Mouse (Mus musculus) layer of hippocampus, postnatal 36 days (tissue): ENCODE measurements around the gene Psg28. TPM values are rescaled to one million over a fixed set of nuclear protein-coding genes. Genes with fewer than 3 reads are reported as not detected.
"Not testable (repeated sequence)": the region's sequence is repeated elsewhere in the genome, so short reads cannot be mapped to it uniquely, and the experiment has no call there.

Experiments
- DNase-seq, 2 experiments: peaks; one replicate each; pipeline ENCODE4 v3.0.0; 2022
- microRNA-seq, 2 experiments: library from miRNA; unstranded; fragments of <30 nt; microRNA quantifications; one replicate each; pipeline ENCODE4 v1.2.0; 2021
- total RNA-seq, 2 experiments: library from RNA; stranded (reverse); gene quantifications; 2 replicates each; pipeline ENCODE4 v1.2.3; 2021

Gene Psg28
- total RNA-seq = not detected

GRCm38 (mm10) chr7:18431941-18432340 is at the start of gene Psg28:
Gene Psg28 (minus strand): TSS chr7:18432041.
- DNase-seq = not testable (repeated sequence)

DNA sequence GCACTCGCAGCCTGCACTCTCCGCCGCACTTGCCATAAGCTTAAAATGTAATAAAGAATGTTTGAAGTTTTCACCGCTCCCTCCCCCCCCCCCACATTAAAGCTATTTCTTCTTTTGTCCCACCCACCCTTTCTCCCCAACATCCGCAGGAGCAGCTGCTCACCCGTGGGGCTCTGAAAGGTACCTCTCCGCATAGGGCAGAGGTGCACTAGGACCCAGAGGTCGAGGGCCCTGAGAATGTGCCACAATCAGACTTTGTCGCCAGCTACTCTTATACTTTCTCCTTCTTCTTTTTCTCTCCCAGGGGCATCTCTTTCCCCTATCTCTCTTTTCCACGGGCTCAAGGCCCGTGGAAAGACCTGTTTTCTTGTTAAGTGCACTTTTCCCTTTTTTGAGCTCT is 28.4 kb downstream of the Psg28 start:
- no peak for DNase-seq

DNA sequence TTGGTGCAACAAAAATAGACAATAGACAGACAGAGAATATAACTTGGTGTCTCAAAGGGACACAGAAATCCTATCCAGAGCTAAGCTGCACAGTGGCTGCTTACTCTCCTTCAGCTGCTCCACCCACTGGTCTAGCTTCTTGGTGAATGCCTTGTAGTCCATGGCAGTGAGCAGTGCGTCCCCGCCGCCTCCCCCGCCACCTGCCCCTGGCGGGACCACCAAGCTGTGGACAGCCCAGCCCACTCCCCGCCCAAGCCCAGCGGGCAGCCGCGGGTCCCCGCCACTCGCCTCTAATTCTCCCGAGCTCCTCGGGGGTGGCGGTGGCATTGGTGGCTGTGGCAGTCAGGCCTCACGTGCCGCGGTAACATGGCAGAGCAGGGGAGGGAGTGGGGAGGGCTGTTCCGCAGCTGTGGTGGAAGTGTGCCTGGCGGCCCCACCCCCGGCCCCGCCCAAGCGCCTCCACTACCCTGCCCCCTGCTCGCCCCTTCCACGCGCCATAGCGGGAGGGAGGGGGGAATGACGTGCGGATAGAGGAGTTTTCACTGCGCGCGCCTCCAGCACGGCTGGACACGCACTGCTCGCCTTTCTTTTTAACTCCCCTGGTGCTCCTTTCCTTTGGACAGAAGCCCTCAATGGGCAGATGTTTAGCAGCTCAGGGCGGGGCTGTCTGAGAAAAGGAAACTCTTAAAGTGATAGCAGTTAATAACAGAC is 29.2 kb downstream of the Psg28 start:
- no peak for DNase-seq

DNA sequence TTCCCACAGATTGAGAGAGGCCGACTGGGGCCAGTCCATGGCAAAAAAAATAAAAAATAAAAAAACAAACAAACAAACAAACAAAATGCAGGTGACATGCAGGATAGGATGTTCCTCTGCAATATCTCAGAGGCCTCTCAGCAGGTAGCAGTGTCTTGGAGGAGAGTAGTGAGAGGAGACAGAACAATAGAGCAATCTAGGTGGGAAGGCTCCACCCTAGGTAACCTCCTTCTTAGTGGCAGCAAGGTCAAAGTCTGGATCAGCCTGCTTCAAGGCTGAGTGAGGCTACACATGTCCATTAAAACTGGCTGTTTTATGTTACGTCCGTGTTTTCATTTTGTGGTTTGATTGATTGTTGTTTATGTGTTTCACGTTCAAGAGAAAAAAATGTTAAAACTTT is 40.4 kb downstream of the Psg28 start:
- not testable (repeated sequence) for DNase-seq

GRCm38 (mm10) chr7:18378295-18378694 is 53.5 kb downstream of the Psg28 start:
- DNase-seq = no peak

Small RNA genes within 50 kb of the gene (microRNA-seq; reads per million reads assigned to microRNA genes)
- gene Gm24715 = 0 reads per million in 2 experiments

Other genes starting within 250 kb of the Psg28 start
- not detected for gene Mill1, start 186.7 kb downstream of the Psg28 start, total RNA-seq
- gene Psg18, start 77.0 kb downstream of the Psg28 start, total RNA-seq = not detected
- not detected for gene Psg26, start 52.1 kb upstream of the Psg28 start, total RNA-seq
- gene Psg25, start 100.2 kb upstream of the Psg28 start, total RNA-seq = not detected
- not detected for gene Psg27, start 135.3 kb upstream of the Psg28 start, total RNA-seq
- gene Psg23, start 184.5 kb upstream of the Psg28 start, total RNA-seq = not detected
- gene Psg21, start 224.7 kb upstream of the Psg28 start, total RNA-seq = not detected